Mouse (Mus musculus) T-cell, adult 66 days (primary cell): Measurements from ENCODE around the gene Trip4. TPM values are rescaled to one million over a fixed set of nuclear protein-coding genes. Genes with fewer than 3 reads are reported as not detected.

Experiments used
- total RNA-seq, 2 experiments: library from RNA; stranded (reverse); gene quantifications; 3 replicates in 1 of 2; 4 replicates in 1 of 2; pipeline ENCODE4 v1.2.4; 2023

The Trip4 gene
- 10 to 100 TPM; 26.9 to 34.0 TPM for total RNA-seq

DNA sequence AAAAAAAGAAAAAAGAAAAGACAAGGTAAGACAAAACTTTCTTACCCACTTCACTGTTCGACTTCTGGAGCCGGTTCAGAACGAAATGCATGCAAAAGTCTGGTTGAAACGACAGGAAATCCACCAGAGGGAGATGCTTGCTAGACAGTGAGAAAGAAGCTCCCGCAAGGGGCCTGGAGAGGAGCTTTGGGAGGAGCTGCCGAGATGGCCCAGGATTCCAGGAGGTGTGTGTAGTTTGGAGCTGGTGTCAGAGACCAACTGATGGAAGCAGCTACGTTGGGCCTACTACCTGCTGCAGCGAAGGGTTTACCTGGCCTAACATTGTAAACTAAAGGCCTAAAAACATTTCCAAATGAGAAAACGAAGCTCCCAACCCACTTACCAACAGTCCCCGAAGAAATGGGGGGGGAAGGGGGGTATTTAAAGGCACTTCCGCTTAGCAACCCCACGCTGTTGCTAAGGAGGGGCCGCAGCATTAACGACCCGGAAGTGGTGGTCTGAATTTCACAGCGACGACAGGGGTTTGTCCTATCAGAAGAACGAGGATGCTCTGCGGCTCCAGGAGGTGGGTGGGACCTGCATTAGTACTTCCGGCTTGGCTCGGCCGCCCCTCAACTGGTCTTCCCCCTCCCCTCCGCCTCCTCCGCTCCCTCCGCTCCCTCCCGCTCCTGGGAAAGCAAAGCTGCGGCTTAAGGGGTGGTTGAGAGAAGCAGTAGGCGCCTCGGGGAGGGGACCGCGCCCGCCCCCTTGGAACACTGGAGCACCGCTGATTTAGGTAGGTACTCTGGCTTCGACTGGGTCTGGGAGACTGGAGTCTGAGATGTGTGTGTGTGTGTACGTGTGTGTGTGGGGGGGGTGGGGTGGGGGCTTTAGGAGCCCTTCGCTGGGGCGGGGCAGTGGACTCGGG lies at the start of gene Trip4, which contains the start of gene Csnk1g1:
TSS of gene Trip4 (minus strand) at position 401 of the 907 bp plus-strand sequence.
TSS of gene Csnk1g1 (plus strand) at position 531 of the 907 bp plus-strand sequence.

DNA sequence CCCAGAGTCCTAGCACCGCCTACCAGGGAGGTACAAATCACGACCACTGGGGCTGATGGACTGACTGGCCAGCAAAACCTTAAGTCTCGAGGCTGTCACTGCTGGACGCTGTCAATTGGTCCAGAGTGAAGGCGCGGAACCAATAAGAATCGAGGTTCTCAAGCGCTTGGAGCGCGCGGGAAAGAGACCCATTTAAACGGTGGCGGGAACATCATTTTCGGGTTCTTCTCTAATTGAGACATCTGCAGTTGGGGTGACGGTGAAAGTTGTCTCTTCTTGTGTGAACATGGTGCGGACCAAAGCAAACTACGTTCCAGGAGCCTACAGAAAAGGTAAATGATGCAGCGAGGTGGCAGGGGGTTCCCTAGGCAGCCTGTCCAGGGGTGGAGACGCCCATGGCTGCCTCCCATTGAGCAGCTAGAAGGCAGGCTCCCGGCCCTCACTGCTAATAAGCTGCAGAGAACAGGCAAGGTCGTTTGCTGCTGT lies 18.4 kb downstream of the Trip4 start, which contains the start of gene Pclaf:
TSS of gene Pclaf (plus strand) at position 95 of the 486 bp plus-strand sequence.

DNA sequence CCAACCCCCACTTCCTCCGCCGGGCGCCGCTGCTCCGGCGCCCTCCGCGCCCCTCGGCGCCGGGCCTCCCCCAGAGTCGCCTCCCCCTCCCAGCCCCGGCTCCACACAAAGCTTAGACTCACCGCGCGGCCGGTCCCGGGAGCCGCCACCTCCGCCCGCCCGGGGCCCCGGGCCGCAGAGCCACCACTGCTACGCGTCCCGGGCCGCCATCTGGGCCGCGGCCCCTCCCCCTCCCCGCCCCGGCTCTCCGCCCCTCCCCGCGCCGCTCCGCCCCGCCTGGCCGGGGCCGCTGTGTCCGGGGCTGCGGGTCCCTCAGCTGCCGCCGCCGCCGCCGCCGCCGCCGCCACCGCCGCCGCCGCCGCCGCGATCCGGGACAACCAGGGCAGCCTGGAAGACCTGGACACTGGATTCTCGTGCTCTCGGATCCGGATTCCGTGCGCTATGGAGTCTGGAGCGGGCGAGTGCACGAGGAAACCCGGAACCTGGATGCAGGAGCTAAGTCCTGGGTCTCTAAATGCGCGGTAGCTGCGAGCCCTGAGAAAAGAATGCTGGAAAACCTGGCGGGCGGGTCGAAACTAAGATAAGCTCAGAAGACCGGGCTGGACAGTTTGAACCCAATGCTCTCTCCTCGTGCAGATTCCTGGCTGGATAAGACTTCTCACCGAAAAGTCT lies 81.1 kb downstream of the Trip4 start, which contains the start of gene Zfp609:
TSS of gene Zfp609 (minus strand) at position 221 of the 672 bp plus-strand sequence.

Other genes starting within 250 kb of the Trip4 start
- 10 to 100 TPM; 33.9 to 42.6 TPM for gene Oaz2, start 240.8 kb downstream of the Trip4 start, total RNA-seq
- 10 to 100 TPM; 21.1 to 27.6 TPM for gene Zfp609, start 81.2 kb downstream of the Trip4 start, total RNA-seq
- gene Pclaf, start 18.6 kb downstream of the Trip4 start, total RNA-seq: 10 to 100 TPM in 1 of 2 experiments, 1 to 10 TPM in 1; 2.8 to 10.1 TPM
- gene Csnk1g1, start 130 bp upstream of the Trip4 start, total RNA-seq: 10 to 100 TPM; 74.3 to 81.7 TPM
- 100 to 1,000 TPM; 261 to 282 TPM for gene Ppib, start 151.4 kb upstream of the Trip4 start, total RNA-seq
- gene Snx22, start 160.9 kb upstream of the Trip4 start, total RNA-seq: 1 to 10 TPM in 1 of 2 experiments, under 1 TPM in 1; 0.35 to 1.1 TPM
- 10 to 100 TPM; 83.1 to 95.8 TPM for gene Snx1, start 217.8 kb upstream of the Trip4 start, total RNA-seq
- 10 to 100 TPM; 45.9 to 47.7 TPM for gene Ciao2a, start 217.8 kb upstream of the Trip4 start, total RNA-seq
- gene Dapk2, start 249.4 kb upstream of the Trip4 start, total RNA-seq: under 1 TPM; 0.67 to 0.95 TPM